In genomic region chr8:119439893-119440249, GRCm38 (mm10) we compare ENCODE assay signal across 8 mouse cellular contexts. TPM values are rescaled to one million over a fixed set of nuclear protein-coding genes. Genes with fewer than 3 reads are reported as not detected.
DNase-seq lines count a peak whose midpoint lies in the region; ATAC-seq lines count a peak whose summit lies in the region.

No protein-coding gene starts in this region.

- H3K27me3 ChIP-seq in kidney, embryonic 15.5 days: peaks cover 2% of the 10 kb centered on the region
- peaks cover 34% of the 10 kb centered on the region for H3K27me3 ChIP-seq in embryonic facial prominence, embryonic 10.5 days (replicated peaks; ENCODE audit: low read depth, poor library complexity, severe bottlenecking)
- no peaks in the 10 kb centered on the region for H3K27me3 ChIP-seq in intestine, embryonic 16.5 days (replicated peaks; ENCODE audit: control insufficient read depth, insufficient read depth, low read length)

- H3K4me2 ChIP-seq in kidney, embryonic 15.5 days: peak overlapping the region; percentile 48; the same call in 1 of the 2 replicates
- H3K4me2 ChIP-seq in intestine, embryonic 16.5 days (ENCODE audit: low read depth, low read length): 0 out of 2 replicates have a peak overlapping the region, but pooled peaks have one; percentile 4

- no peak; the same call in 1 of the 2 replicates for ATAC-seq in kidney, embryonic 15.5 days (replicated peaks; ENCODE audit: low FRiP score)
- ATAC-seq in intestine, embryonic 16.5 days: 0 out of 2 replicates have a peak, but pooled peaks have one; percentile 2

- H3K9ac ChIP-seq in kidney, embryonic 15.5 days: no peak overlapping the region
- peak overlapping the region; percentile 35; the same call in 1 of the 2 replicates for H3K9ac ChIP-seq in intestine, embryonic 16.5 days (ENCODE audit: low read depth, low read length)

- no peak overlapping the region for H3K4me3 ChIP-seq in kidney, embryonic 15.5 days (replicated peaks)
- H3K4me3 ChIP-seq in embryonic facial prominence, embryonic 10.5 days: 0 out of 2 replicates have a peak overlapping the region, but pooled peaks have one; percentile 37
- H3K4me3 ChIP-seq in intestine, embryonic 16.5 days (ENCODE audit: low read length): no peak overlapping the region

- H3K27ac ChIP-seq in kidney, embryonic 15.5 days: peak overlapping the region; percentile 66
- no peak overlapping the region; the same call in 1 of the 2 replicates for H3K27ac ChIP-seq in embryonic facial prominence, embryonic 10.5 days (replicated peaks)
- peak overlapping the region; percentile 71 for H3K27ac ChIP-seq in intestine, embryonic 16.5 days (ENCODE audit: low read length)

- WGBS in kidney, embryonic 15.5 days: 63% methylated on average over 7 of the region's 7 CpGs
- WGBS in embryonic facial prominence, embryonic 10.5 days: 55% methylated on average over 7 of the region's 7 CpGs
- 65% methylated on average over 7 of the region's 7 CpGs for WGBS in intestine, embryonic 16.5 days

- H3K36me3 ChIP-seq in kidney, embryonic 15.5 days: no peaks in the 10 kb centered on the region
- no peaks in the 10 kb centered on the region for H3K36me3 ChIP-seq in embryonic facial prominence, embryonic 10.5 days (replicated peaks)
- no peaks in the 10 kb centered on the region for H3K36me3 ChIP-seq in intestine, embryonic 16.5 days (ENCODE audit: control insufficient read depth, insufficient read depth, low read length)

- peaks cover 43% of the 10 kb centered on the region for H3K4me1 ChIP-seq in kidney, embryonic 15.5 days
- H3K4me1 ChIP-seq in embryonic facial prominence, embryonic 10.5 days: peaks cover 49% of the 10 kb centered on the region
- peaks cover 43% of the 10 kb centered on the region for H3K4me1 ChIP-seq in intestine, embryonic 16.5 days (ENCODE audit: control insufficient read depth, insufficient read depth, low read length)

- no peak for DNase-seq in kidney, postnatal 14 days
- no peak for DNase-seq in embryonic facial prominence, embryonic 10.5 days (ENCODE audit: low spot score)
- DNase-seq in naive thymus-derived CD4-positive, alpha-beta T cell, adult 2 months (ENCODE audit: low read depth): peak; percentile 10
- no peak for DNase-seq in spleen, adult 18-20 months
- DNase-seq in urinary bladder, postnatal 36 days (ENCODE audit: low spot score in 2 of 2): no peak
- no peak for DNase-seq in cerebellum, adult 11-12 months

- H3K9me3 ChIP-seq in kidney, embryonic 15.5 days (replicated peaks): no peaks in the 10 kb centered on the region
- no peaks in the 10 kb centered on the region for H3K9me3 ChIP-seq in embryonic facial prominence, embryonic 10.5 days
- no peaks in the 10 kb centered on the region for H3K9me3 ChIP-seq in intestine, embryonic 16.5 days (ENCODE audit: control insufficient read depth, low read length)

RNA-seq across cellular contexts. Expression of gene Osgin1, which starts 5.9 kb away (rescaled TPM):
- 2.0 and 3.5 TPM in 2 replicates for polyA plus RNA-seq in kidney, embryonic 15.5 days (2015; fragmentation: Nextera tagmentation; extraction: Ambion mirVana)
- polyA plus RNA-seq in embryonic facial prominence, embryonic 10.5 days (2016; fragmentation: Nextera tagmentation; extraction: Ambion mirVana): 0.43 and 0.47 TPM in 2 replicates
- 8.0 and 9.2 TPM in 2 replicates for polyA plus RNA-seq in intestine, embryonic 16.5 days (2015; fragmentation: Nextera tagmentation; extraction: Ambion mirVana)

RNA-seq across cellular contexts. Expression of gene Necab2, which starts 6.6 kb away (rescaled TPM):
- polyA plus RNA-seq in kidney, embryonic 15.5 days (2015; fragmentation: Nextera tagmentation; extraction: Ambion mirVana): 2.3 and 3.3 TPM in 2 replicates
- 8.8 and 9.4 TPM in 2 replicates for polyA plus RNA-seq in embryonic facial prominence, embryonic 10.5 days (2016; fragmentation: Nextera tagmentation; extraction: Ambion mirVana)
- 1.3 and 1.6 TPM in 2 replicates for polyA plus RNA-seq in intestine, embryonic 16.5 days (2015; fragmentation: Nextera tagmentation; extraction: Ambion mirVana)

RNA-seq across cellular contexts. Expression of gene Mlycd, which starts 45.2 kb away (rescaled TPM):
- 11.7 and 12.8 TPM in 2 replicates for polyA plus RNA-seq in kidney, embryonic 15.5 days (2015; fragmentation: Nextera tagmentation; extraction: Ambion mirVana)
- 7.3 and 7.6 TPM in 2 replicates for polyA plus RNA-seq in embryonic facial prominence, embryonic 10.5 days (2016; fragmentation: Nextera tagmentation; extraction: Ambion mirVana)
- 20.6 and 22.7 TPM in 2 replicates for polyA plus RNA-seq in intestine, embryonic 16.5 days (2015; fragmentation: Nextera tagmentation; extraction: Ambion mirVana)
